Mouse (Mus musculus): ENCODE measurements around the gene Gpr180. TPM values are rescaled to one million over a fixed set of nuclear protein-coding genes. Genes with fewer than 3 reads are reported as not detected.

Gpr180 gene
- polyA plus RNA-seq (2014; fragmentation: Illumina TruSeq; extraction: RNeasy Lipid Tissue Mini Kit (QIAGEN cat#74804); ENCODE audit: low read depth, low replicate concordance) = 30.5 TPM

GRCm38 (mm10) chr14:118136744-118137452 lies at the start of gene Gpr180:
Gene Gpr180 (plus strand): TSS chr14:118137158.

GRCm38 (mm10) chr14:118132642-118132977 lies 4.3 kb upstream of the Gpr180 start, which contains the start of gene Tgds:
Gene Tgds (minus strand): TSS chr14:118132755.

Other genes with a start within 250 kb of the Gpr180 start
- 1.0 TPM for gene Dct, start 84.9 kb upstream of the Gpr180 start, polyA plus RNA-seq (2014; fragmentation: Illumina TruSeq; extraction: RNeasy Lipid Tissue Mini Kit (QIAGEN cat#74804); ENCODE audit: low read depth, low replicate concordance)
- 15.8 TPM for gene Tgds, start 4.4 kb upstream of the Gpr180 start, polyA plus RNA-seq (2014; fragmentation: Illumina TruSeq; extraction: RNeasy Lipid Tissue Mini Kit (QIAGEN cat#74804); ENCODE audit: low read depth, low replicate concordance)
- not detected for gene Sox21, start 99.9 kb downstream of the Gpr180 start, polyA plus RNA-seq (2014; fragmentation: Illumina TruSeq; extraction: RNeasy Lipid Tissue Mini Kit (QIAGEN cat#74804); ENCODE audit: low read depth, low replicate concordance)
- gene Gm9376, start 129.8 kb downstream of the Gpr180 start, polyA plus RNA-seq (2014; fragmentation: Illumina TruSeq; extraction: RNeasy Lipid Tissue Mini Kit (QIAGEN cat#74804); ENCODE audit: low read depth, low replicate concordance) = not detected